Mouse (Mus musculus) hindbrain, embryonic 13.5 days (tissue): ENCODE results near the gene Wwox. TPM values are rescaled to one million over a fixed set of nuclear protein-coding genes. Genes with fewer than 3 reads are reported as not detected.

Experiments used
- ATAC-seq: fragments of 200-750 bp; cut with Nextera tagmentation; 2 replicates; pipeline ENCODE4 v1.8.0; 2017; ENCODE audit warnings: moderate TSS enrichment; ENCODE audit not compliant: low FRiP score
- H3K27ac ChIP-seq: fragments of 300-500 bp; sonication (generic); 2 replicates; pipeline ENCODE4 v1.5.1; 2015; ENCODE audit warnings: inconsistent platforms, mild to moderate bottlenecking, moderate library complexity
- H3K27me3 ChIP-seq: fragments of 300-500 bp; sonication (generic); 2 replicates; pipeline ENCODE4 v1.6.1; 2015; ENCODE audit warnings: mild to moderate bottlenecking, inconsistent platforms
- H3K36me3 ChIP-seq: fragments of 300-500 bp; sonication (generic); 2 replicates; pipeline ENCODE4 v1.6.1; 2015; ENCODE audit warnings: mild to moderate bottlenecking, inconsistent platforms
- H3K4me1 ChIP-seq: fragments of 300-500 bp; sonication (generic); replicated peaks from 2 replicates; pipeline ENCODE4 v1.6.1; 2015; ENCODE audit warnings: inconsistent platforms
- H3K4me2 ChIP-seq: fragments of 300-500 bp; sonication (generic); 2 replicates; pipeline ENCODE4 v1.6.1; 2015; ENCODE audit warnings: inconsistent platforms, mild to moderate bottlenecking, moderate library complexity
- H3K4me3 ChIP-seq: fragments of 300-500 bp; sonication (generic); 2 replicates; pipeline ENCODE4 v1.5.1; 2015; ENCODE audit warnings: mild to moderate bottlenecking, inconsistent platforms
- H3K9ac ChIP-seq: fragments of 300-500 bp; sonication (generic); 2 replicates; pipeline ENCODE4 v1.6.1; 2015; ENCODE audit warnings: mild to moderate bottlenecking, inconsistent platforms
- H3K9me3 ChIP-seq: fragments of 300-500 bp; sonication (generic); 2 replicates; pipeline ENCODE4 v1.6.1; 2016; ENCODE audit warnings: inconsistent platforms
- WGBS: fragments of 180-500 bp; shearing (Covaris S2); methylation state at CpG from one replicate; pipeline ENCODE4 v1.1.7; 2015; 5-methylcytosine and 5-hydroxymethylcytosine counted together
- polyA plus RNA-seq: library from polyadenylated mRNA; unstranded; fragments of >200 nt; fragmentation: Nextera tagmentation; extraction: Ambion mirVana; gene quantifications from 2 replicates; pipeline ENCODE4 v1.2.1, GENCODE M21; 2015

The Wwox gene
- polyA plus RNA-seq, 1 experiment from 2014 or later = 13.8 TPM

DNA sequence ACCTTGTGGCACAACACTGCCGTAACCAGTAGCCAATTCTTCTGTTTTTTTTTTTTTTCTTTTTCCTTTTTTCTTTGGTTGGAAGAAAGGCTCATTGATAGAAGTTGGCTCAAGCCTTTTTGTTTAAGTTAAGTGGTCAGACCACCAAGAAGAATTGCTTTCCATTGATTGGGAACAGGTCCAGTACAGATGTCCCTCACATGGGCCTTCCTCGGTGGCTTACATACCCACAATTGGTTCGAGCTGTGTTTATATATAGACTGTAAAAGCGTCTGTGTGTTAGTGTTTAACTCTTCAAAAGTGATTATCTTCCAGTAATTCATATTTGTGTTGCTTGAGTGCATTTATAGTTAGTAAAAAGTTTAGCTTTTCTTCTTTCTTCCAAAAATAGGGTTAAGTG, 176.0 kb downstream of the Wwox start:
- no peak for ATAC-seq
- 68% methylated on average over 4 of the region's 4 CpGs for WGBS
- Histone ChIP-seq H3K27me3 (no peaks in the 10 kb centered on the region), H3K4me2 (no peak overlapping the region), H3K36me3 (no peaks in the 10 kb centered on the region), H3K9ac (no peak overlapping the region), H3K9me3 (peaks cover 4% of the 10 kb centered on the region; the same call in 1 of the 2 replicates), H3K27ac (no peak overlapping the region), H3K4me3 (no peak overlapping the region), H3K4me1 (peaks cover 5% of the 10 kb centered on the region; the same call in 1 of the 2 replicates)

DNA sequence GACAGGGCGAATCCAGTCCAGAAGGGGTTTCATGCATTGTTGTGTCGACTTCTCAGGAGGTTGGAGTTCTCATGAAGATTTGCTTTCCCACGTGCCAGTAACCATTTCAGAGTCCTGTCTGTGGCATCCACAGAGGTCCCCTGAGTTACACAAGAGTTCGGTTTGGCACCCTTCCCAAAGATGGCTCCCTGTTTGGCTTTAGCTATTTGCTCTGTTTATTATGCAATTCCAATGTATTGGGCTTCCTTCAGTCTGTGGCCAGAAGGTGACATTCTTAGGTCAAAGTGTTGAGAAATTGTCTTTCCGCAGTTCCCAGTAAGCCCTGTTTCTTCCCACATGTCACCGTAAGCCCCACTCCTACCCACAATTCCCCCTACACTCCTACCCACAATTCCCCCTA, 176.5 kb downstream of the Wwox start:
- Histone ChIP-seq H3K9me3 (peaks cover 4% of the 10 kb centered on the region; the same call in 1 of the 2 replicates), H3K4me1 (peaks cover 5% of the 10 kb centered on the region; the same call in 1 of the 2 replicates)
- WGBS = 89% methylated on average over 6 of the region's 6 CpGs

DNA sequence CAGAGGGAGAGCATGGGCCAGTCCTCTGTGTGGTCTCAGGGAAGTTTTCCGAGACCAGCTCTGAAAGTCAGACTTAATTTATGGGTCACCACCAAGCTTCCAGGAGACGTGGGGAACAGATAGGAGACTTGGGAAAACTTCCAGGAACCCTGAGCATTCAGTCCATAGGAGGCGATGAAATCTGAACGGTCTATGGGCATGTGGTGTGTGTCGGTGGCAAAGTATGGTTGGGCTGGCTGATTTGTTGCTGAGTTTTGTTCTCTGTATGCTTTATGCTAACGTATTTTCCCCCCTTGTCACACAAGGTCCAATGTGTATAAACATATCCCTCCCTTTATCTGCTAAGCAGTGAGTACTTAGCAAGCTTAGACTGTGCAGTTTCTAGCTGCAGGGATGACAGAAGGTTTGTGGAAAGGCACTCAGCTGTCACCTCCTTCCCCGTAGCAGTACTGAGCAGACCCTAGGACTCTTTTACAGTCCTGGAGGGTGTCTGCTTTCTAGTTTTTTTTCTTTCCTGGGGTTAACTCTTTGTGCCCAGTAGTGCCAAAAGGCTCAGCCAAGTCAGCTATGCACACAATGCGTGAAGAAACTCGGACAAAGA, 179.6 kb downstream of the Wwox start:
- no peak for ATAC-seq
- WGBS = 42% methylated on average over 9 of the region's 9 CpGs
- no peak overlapping the region for H3K27ac ChIP-seq

More for the DNA sequence above, 176.5 kb downstream of the Wwox start:
- Histone ChIP-seq H3K27me3 (no peaks in the 10 kb centered on the region), H3K27ac (no peak overlapping the region), H3K9ac (no peak overlapping the region), H3K4me2 (no peak overlapping the region), H3K36me3 (no peaks in the 10 kb centered on the region), H3K4me3 (no peak overlapping the region)
- ATAC-seq = no peak

DNA sequence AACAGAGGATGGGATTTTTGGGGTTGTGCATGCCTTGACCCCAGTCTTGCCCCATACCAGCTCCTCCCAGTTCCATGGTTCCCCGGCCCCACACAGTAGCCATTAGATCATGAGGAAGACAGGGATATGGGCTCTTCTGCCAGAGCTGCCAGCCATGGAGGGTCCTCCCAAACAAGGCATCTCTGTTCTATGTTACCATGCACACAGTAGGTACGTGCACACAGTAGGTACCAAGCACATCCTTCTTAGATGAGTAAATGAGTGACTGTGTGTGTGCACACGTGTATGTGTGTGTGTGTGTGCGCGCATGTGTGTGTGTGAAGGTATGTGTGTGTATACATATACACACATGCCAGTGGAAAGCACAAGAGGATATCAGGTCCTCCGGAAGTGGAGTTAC, 185.9 kb downstream of the Wwox start:
- no peak for ATAC-seq

More for the DNA sequence above, 179.6 kb downstream of the Wwox start:
- H3K36me3 ChIP-seq = no peaks in the 10 kb centered on the region
- H3K4me1 ChIP-seq = peaks cover 8% of the 10 kb centered on the region; the same call in 1 of the 2 replicates
- H3K27me3 ChIP-seq = no peaks in the 10 kb centered on the region
- H3K9ac ChIP-seq = no peak overlapping the region
- H3K4me2 ChIP-seq = no peak overlapping the region
- no peak overlapping the region for H3K4me3 ChIP-seq
- peaks cover 4% of the 10 kb centered on the region; the same call in 1 of the 2 replicates for H3K9me3 ChIP-seq

GRCm38 (mm10) chr8:114626897-114627296, 187.4 kb downstream of the Wwox start:
- 82% methylated on average over 9 of the region's 9 CpGs for WGBS
- H3K4me1 ChIP-seq = peaks cover 10% of the 10 kb centered on the region

More for the DNA sequence above, 185.9 kb downstream of the Wwox start:
- Histone ChIP-seq H3K4me2 (no peak overlapping the region), H3K36me3 (no peaks in the 10 kb centered on the region), H3K4me1 (peaks cover 6% of the 10 kb centered on the region; the same call in 1 of the 2 replicates), H3K9ac (no peak overlapping the region), H3K27ac (no peak overlapping the region), H3K9me3 (no peaks in the 10 kb centered on the region), H3K27me3 (no peaks in the 10 kb centered on the region), H3K4me3 (no peak overlapping the region)
- WGBS = 96% methylated on average over 6 of the region's 6 CpGs

DNA sequence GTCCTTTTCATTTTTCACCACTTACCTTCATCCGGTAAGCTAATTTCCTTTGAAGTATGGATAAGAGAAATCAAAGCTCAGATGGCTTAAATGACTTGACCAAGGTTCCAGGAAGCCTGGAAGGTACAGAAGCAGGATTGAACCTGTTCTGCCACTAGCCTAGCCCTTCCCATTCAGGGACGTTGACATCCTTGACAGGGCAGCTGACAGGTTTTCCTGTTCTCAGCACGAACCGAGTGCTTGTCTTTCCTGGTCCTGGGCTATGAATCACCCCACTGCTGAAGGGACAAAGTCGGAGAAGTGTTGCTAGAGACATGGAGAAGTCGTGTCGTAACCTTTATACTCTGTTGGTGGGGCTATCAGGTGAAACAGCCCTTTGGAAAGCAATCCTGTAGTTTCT, 190.3 kb downstream of the Wwox start:
- no peak for ATAC-seq
- Histone ChIP-seq H3K4me3 (no peak overlapping the region), H3K27me3 (no peaks in the 10 kb centered on the region), H3K4me2 (no peak overlapping the region), H3K9me3 (no peaks in the 10 kb centered on the region), H3K27ac (no peak overlapping the region), H3K36me3 (no peaks in the 10 kb centered on the region), H3K9ac (no peak overlapping the region), H3K4me1 (peaks cover 10% of the 10 kb centered on the region)
- WGBS = 88% methylated on average over 7 of the region's 7 CpGs

More at GRCm38 (mm10) chr8:114626897-114627296, 187.4 kb downstream of the Wwox start:
- H3K27me3 ChIP-seq = no peaks in the 10 kb centered on the region
- H3K4me2 ChIP-seq = no peak overlapping the region
- no peaks in the 10 kb centered on the region for H3K36me3 ChIP-seq
- no peak overlapping the region for H3K4me3 ChIP-seq
- H3K27ac ChIP-seq = no peak overlapping the region
- ATAC-seq = no peak
- no peaks in the 10 kb centered on the region for H3K9me3 ChIP-seq
- no peak overlapping the region for H3K9ac ChIP-seq

- WGBS = 23% methylated on average over 6 of the region's 6 CpGs
- Histone ChIP-seq H3K9ac (no peak overlapping the region), H3K4me1 (peaks cover 10% of the 10 kb centered on the region), H3K4me2 (no peak overlapping the region), H3K36me3 (no peaks in the 10 kb centered on the region), H3K27ac (no peak overlapping the region), H3K4me3 (no peak overlapping the region), H3K9me3 (no peaks in the 10 kb centered on the region), H3K27me3 (no peaks in the 10 kb centered on the region)
- ATAC-seq = no peak
Measured at GRCm38 (mm10) chr8:114631087-114631486, 191.6 kb downstream of the Wwox start.

GRCm38 (mm10) chr8:114634151-114634550, 194.7 kb downstream of the Wwox start:
- Histone ChIP-seq H3K4me1 (peaks cover 10% of the 10 kb centered on the region), H3K27me3 (no peaks in the 10 kb centered on the region), H3K4me2 (no peak overlapping the region), H3K9me3 (no peaks in the 10 kb centered on the region), H3K9ac (no peak overlapping the region), H3K36me3 (no peaks in the 10 kb centered on the region), H3K27ac (no peak overlapping the region), H3K4me3 (no peak overlapping the region)
- WGBS = 83% methylated on average over 2 of the region's 2 CpGs
- ATAC-seq = no peak

DNA sequence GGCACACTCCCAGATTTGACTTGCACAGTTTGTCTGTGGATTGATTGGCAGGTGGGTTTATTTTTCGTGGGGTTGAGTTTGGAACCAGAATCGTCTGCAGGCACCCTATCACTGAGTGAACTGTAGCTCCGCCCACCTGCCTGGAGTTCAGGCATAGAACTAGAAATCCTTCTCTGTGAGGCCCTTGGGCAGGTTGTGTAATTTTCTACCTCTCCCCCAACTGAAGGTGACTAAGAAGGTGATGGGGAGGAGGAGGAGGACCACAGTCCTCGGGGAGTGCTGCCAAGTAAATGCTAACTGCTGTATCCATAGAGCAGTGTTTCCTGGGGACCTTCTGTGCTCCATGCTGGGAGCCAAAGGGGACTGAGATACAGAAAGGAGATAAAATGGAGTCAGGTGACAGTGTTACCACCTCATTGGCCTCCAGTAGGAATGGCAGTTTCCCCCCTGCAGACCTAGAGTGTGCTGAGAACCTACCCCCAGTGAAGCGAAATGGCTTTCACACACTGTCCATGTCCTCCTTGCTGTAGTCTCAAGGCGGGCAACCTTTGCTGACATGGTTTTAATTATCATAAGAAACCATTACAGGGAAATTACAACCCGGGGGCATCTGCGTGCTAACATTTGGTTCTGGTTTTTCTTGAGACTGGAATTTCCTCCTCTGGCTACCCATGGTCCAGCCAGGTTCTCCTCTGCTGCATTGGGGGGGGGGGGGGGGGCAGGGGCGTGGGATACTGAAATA, 195.4 kb downstream of the Wwox start:
- no peak overlapping the region for H3K4me3 ChIP-seq
- no peaks in the 10 kb centered on the region for H3K27me3 ChIP-seq
- no peak overlapping the region for H3K4me2 ChIP-seq
- H3K4me1 ChIP-seq = peaks cover 10% of the 10 kb centered on the region
- ATAC-seq = no peak
- H3K36me3 ChIP-seq = no peaks in the 10 kb centered on the region
- 62% methylated on average over 9 of the region's 9 CpGs for WGBS
- H3K9me3 ChIP-seq = no peaks in the 10 kb centered on the region
- H3K9ac ChIP-seq = no peak overlapping the region
- H3K27ac ChIP-seq = no peak overlapping the region

- Histone ChIP-seq H3K9me3 (no peaks in the 10 kb centered on the region), H3K27me3 (no peaks in the 10 kb centered on the region), H3K9ac (no peak overlapping the region), H3K36me3 (no peaks in the 10 kb centered on the region), H3K4me1 (peaks cover 5% of the 10 kb centered on the region; the same call in 1 of the 2 replicates), H3K4me3 (no peak overlapping the region), H3K4me2 (no peak overlapping the region), H3K27ac (no peak overlapping the region)
- no peak for ATAC-seq
- WGBS = 76% methylated on average over 5 of the region's 5 CpGs
Measured at GRCm38 (mm10) chr8:114636376-114636775, 196.9 kb downstream of the Wwox start.

DNA sequence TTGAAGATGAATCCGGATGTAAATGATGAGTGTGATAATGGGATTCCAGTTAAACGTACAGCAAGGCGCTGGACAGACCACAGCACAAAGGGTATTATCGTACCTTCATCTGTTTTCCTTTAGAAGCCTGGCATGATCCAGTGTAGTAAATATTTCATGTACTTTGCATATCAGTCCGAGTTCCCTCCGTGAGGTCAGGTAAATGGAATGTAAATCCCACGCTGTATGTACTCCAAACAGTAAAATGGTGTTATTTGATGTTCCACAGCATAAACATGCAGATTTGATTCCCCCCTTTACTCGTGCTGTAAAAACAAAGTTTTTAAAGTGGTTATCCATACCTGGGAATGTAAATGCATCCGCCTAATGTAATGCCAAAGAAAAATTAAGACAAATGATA, 202.4 kb downstream of the Wwox start:
- H3K27me3 ChIP-seq = no peaks in the 10 kb centered on the region
- H3K9ac ChIP-seq = no peak overlapping the region
- H3K4me2 ChIP-seq = no peak overlapping the region
- H3K36me3 ChIP-seq = no peaks in the 10 kb centered on the region
- H3K4me1 ChIP-seq = peaks cover 11% of the 10 kb centered on the region; the same call in 1 of the 2 replicates
- ATAC-seq = no peak
- no peak overlapping the region for H3K4me3 ChIP-seq
- no peak overlapping the region for H3K27ac ChIP-seq
- no peaks in the 10 kb centered on the region for H3K9me3 ChIP-seq
- 74% methylated on average over 9 of the region's 9 CpGs for WGBS

GRCm38 (mm10) chr8:114650789-114651188, 211.3 kb downstream of the Wwox start:
- no peak overlapping the region for H3K4me3 ChIP-seq
- H3K36me3 ChIP-seq = no peaks in the 10 kb centered on the region
- no peak for ATAC-seq
- H3K9me3 ChIP-seq = no peaks in the 10 kb centered on the region
- no peaks in the 10 kb centered on the region for H3K27me3 ChIP-seq
- 77% methylated on average over 14 of the region's 14 CpGs for WGBS
- no peak overlapping the region for H3K9ac ChIP-seq
- H3K27ac ChIP-seq = no peak overlapping the region
- peaks cover 8% of the 10 kb centered on the region for H3K4me1 ChIP-seq
- no peak overlapping the region for H3K4me2 ChIP-seq
